Mouse (Mus musculus): ENCODE results near the gene Lrrc19. TPM values are rescaled to one million over a fixed set of nuclear protein-coding genes. Genes with fewer than 3 reads are reported as not detected.
"Not testable (repeated sequence)": the region's sequence is repeated elsewhere in the genome, so short reads cannot be mapped to it uniquely, and the experiment has no call there.

The Lrrc19 gene
- 0.04 TPM for polyA plus RNA-seq (2012; fragmentation: generic; extraction: Trizol)
- long read RNA-seq, experiment 1, result 0 reads
- long read RNA-seq, experiment 2, result 0 reads

GRCm38 (mm10) chr4:94649920-94650319 is at the start of gene Lrrc19:
Lrrc19 (minus strand) TSS chr4:94650144.
- TF ChIP-seq MYOD1 (IDR thresholded peaks at IDR 0.05; ENCODE audit: control insufficient read depth, insufficient read length, low read depth), result no peak
- TF ChIP-seq MAX (IDR thresholded peaks at IDR 0.05), result no peak
- TF ChIP-seq CTCF (IDR thresholded peaks at IDR 0.05; ENCODE audit: control insufficient read depth, insufficient read depth, insufficient read length), result no peak
- TF ChIP-seq CEBPB (IDR thresholded peaks at IDR 0.05; ENCODE audit: low read depth), result no peak
- TF ChIP-seq MYOG (IDR thresholded peaks at IDR 0.05; ENCODE audit: control insufficient read depth, extremely low read depth, insufficient read length), result no peak
- TF ChIP-seq USF1 (IDR thresholded peaks at IDR 0.05; ENCODE audit: low read depth), result no peak
- TF ChIP-seq FOSL1 (IDR thresholded peaks at IDR 0.05; ENCODE audit: insufficient read depth, low read length, poor library complexity, severe bottlenecking), result no peak
- no peaks in the 10 kb centered on the region for H3K79me2 ChIP-seq (ENCODE audit: control insufficient read depth, insufficient read depth)
- no peak within 1 kb of the TSS for H3K4me3 ChIP-seq (ENCODE audit: insufficient read depth, poor library complexity, severe bottlenecking)
- H3ac ChIP-seq (ENCODE audit: control insufficient read depth, insufficient read length, low read depth), result no peak within 1 kb of the TSS
- peaks cover 22% of the 10 kb centered on the region for H3K36me3 ChIP-seq (ENCODE audit: control insufficient read depth, insufficient read depth)
- H3K27me3 ChIP-seq (ENCODE audit: control insufficient read depth, insufficient read depth, insufficient read length), result no peaks in the 10 kb centered on the region
- H3K79me3 ChIP-seq (ENCODE audit: low read depth), result no peaks in the 10 kb centered on the region

DNA sequence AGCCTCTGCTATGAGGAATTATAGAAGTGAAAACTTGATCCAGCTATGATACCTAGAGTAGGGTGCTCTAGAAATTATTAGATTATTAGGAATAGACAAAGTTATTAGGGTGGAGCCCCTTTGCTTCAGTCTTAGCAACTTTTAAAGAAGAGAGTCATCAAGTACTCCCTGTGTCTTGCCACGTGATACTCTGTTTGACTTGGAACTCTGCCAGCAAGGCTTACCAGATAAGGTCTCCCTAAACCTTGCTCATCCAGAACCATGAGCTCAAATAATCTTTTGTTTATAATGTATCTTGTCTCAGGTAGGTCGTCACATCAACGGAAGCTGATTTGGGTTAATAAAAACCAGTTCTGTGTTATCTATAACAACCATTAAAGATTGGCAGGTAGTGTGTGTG is 46.4 kb upstream of the Lrrc19 start:
- peaks cover 8% of the 10 kb centered on the region for H3K36me3 ChIP-seq (ENCODE audit: control insufficient read depth, insufficient read depth)
- no peaks in the 10 kb centered on the region for H3K27me3 ChIP-seq (ENCODE audit: control insufficient read depth, insufficient read depth, insufficient read length)
- TF ChIP-seq USF1 (IDR thresholded peaks at IDR 0.05; ENCODE audit: low read depth) (no peak), MYOG (IDR thresholded peaks at IDR 0.05; ENCODE audit: control insufficient read depth, extremely low read depth, insufficient read length) (no peak), MAX (IDR thresholded peaks at IDR 0.05) (no peak), CTCF (IDR thresholded peaks at IDR 0.05; ENCODE audit: control insufficient read depth, insufficient read depth, insufficient read length) (no peak), CEBPB (IDR thresholded peaks at IDR 0.05; ENCODE audit: low read depth) (no peak), MYOD1 (IDR thresholded peaks at IDR 0.05; ENCODE audit: control insufficient read depth, insufficient read length, low read depth) (no peak), FOSL1 (IDR thresholded peaks at IDR 0.05; ENCODE audit: insufficient read depth, low read length, poor library complexity, severe bottlenecking) (no peak)

GRCm38 (mm10) chr4:94692175-94692574 is 42.2 kb upstream of the Lrrc19 start:
- H3ac ChIP-seq (ENCODE audit: control insufficient read depth, insufficient read length, low read depth), result no peak overlapping the region
- H3K79me3 ChIP-seq (ENCODE audit: low read depth), result no peaks in the 10 kb centered on the region
- no peak overlapping the region for H3K4me3 ChIP-seq (ENCODE audit: insufficient read depth, poor library complexity, severe bottlenecking)
- H3K27me3 ChIP-seq (ENCODE audit: control insufficient read depth, insufficient read depth, insufficient read length), result no peaks in the 10 kb centered on the region
- H3K79me2 ChIP-seq (ENCODE audit: control insufficient read depth, insufficient read depth), result no peaks in the 10 kb centered on the region
- H3K36me3 ChIP-seq (ENCODE audit: control insufficient read depth, insufficient read depth), result peaks cover 22% of the 10 kb centered on the region
- TF ChIP-seq MYOG (IDR thresholded peaks at IDR 0.05; ENCODE audit: control insufficient read depth, extremely low read depth, insufficient read length) (no peak), FOSL1 (IDR thresholded peaks at IDR 0.05; ENCODE audit: insufficient read depth, low read length, poor library complexity, severe bottlenecking) (no peak), USF1 (IDR thresholded peaks at IDR 0.05; ENCODE audit: low read depth) (no peak), MYOD1 (IDR thresholded peaks at IDR 0.05; ENCODE audit: control insufficient read depth, insufficient read length, low read depth) (no peak), MAX (IDR thresholded peaks at IDR 0.05) (no peak), CTCF (IDR thresholded peaks at IDR 0.05; ENCODE audit: control insufficient read depth, insufficient read depth, insufficient read length) (no peak), CEBPB (IDR thresholded peaks at IDR 0.05; ENCODE audit: low read depth) (no peak)

More for the DNA sequence above, 46.4 kb upstream of the Lrrc19 start:
- H3K4me3 ChIP-seq (ENCODE audit: insufficient read depth, poor library complexity, severe bottlenecking), result no peak overlapping the region
- no peaks in the 10 kb centered on the region for H3K79me3 ChIP-seq (ENCODE audit: low read depth)
- no peaks in the 10 kb centered on the region for H3K79me2 ChIP-seq (ENCODE audit: control insufficient read depth, insufficient read depth)
- H3ac ChIP-seq (ENCODE audit: control insufficient read depth, insufficient read length, low read depth), result no peak overlapping the region

DNA sequence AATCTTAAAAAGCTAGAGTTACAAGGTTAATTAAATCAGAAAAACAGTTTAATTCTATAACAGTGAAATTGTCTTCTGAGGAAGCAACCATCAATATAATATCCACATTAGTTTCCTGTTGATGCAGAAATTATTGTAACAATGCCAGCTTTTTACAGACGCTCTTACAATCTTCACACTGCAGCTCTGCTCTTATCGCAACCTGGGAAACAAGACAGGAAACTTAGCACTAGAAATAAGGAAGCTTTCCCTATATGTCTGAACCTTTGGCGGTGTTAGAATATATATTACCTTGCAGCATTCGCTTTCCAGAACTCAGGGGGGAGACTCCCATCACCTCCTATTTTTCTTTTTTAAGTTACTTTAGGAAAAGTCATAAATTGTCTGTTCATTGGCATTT is 41.1 kb upstream of the Lrrc19 start:
- Histone ChIP-seq H3K79me2 (ENCODE audit: control insufficient read depth, insufficient read depth) (no peaks in the 10 kb centered on the region), H3K27me3 (ENCODE audit: control insufficient read depth, insufficient read depth, insufficient read length) (no peaks in the 10 kb centered on the region), H3K36me3 (ENCODE audit: control insufficient read depth, insufficient read depth) (peaks cover 33% of the 10 kb centered on the region), H3ac (ENCODE audit: control insufficient read depth, insufficient read length, low read depth) (no peak overlapping the region), H3K4me3 (ENCODE audit: insufficient read depth, poor library complexity, severe bottlenecking) (no peak overlapping the region), H3K79me3 (ENCODE audit: low read depth) (no peaks in the 10 kb centered on the region)
- no peak for TF ChIP-seq MYOG (IDR thresholded peaks at IDR 0.05; ENCODE audit: control insufficient read depth, extremely low read depth, insufficient read length)

DNA sequence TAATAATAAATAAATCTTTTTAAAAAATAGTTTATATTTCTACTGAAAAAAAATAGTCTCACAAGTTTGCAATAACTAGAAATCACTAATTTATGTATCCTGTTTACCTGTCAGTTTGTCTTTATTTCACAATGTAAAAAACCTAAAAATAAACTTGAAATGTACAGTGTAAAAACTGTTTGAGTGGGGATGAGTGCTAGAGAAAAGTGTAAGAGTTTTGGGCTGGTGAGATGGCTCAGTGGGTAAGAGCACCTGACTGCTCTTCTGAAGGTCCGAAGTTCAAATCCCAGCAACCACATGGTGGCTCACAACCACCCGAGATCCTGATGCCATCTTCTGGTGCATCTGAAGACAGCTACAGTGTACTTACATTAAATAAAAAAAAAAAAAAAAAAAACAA is 39.9 kb upstream of the Lrrc19 start:
- not testable (repeated sequence) for H3K79me3 ChIP-seq (ENCODE audit: low read depth); H3K4me3 ChIP-seq (ENCODE audit: insufficient read depth, poor library complexity, severe bottlenecking); H3ac ChIP-seq (ENCODE audit: control insufficient read depth, insufficient read length, low read depth); H3K27me3 ChIP-seq (ENCODE audit: control insufficient read depth, insufficient read depth, insufficient read length); H3K79me2 ChIP-seq (ENCODE audit: control insufficient read depth, insufficient read depth)
- H3K36me3 ChIP-seq (ENCODE audit: control insufficient read depth, insufficient read depth), result peaks cover 41% of the 10 kb centered on the region

DNA sequence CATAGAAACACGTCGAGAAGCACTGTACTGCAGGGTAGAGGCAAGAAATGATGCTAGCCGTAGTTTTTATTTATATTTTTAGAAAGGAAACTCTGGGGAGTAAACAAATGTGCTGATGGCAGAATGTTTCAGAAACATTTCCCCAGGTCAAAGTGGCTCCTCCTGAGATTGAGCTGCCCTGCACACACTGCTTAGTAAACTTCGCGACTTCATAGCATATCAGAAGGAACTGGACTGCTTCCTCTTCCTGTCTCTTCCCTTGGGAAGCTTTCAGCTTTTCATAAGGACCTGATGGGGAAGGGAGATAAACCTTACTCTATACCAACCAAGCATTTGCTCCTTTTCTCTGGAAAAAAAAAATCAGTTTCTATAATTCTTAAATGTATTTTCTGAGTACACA is 33.4 kb upstream of the Lrrc19 start:
- H3K4me3 ChIP-seq (ENCODE audit: insufficient read depth, poor library complexity, severe bottlenecking), result no peak overlapping the region
- TF ChIP-seq MYOD1 (IDR thresholded peaks at IDR 0.05; ENCODE audit: control insufficient read depth, insufficient read length, low read depth) (no peak), USF1 (IDR thresholded peaks at IDR 0.05; ENCODE audit: low read depth) (no peak), CTCF (IDR thresholded peaks at IDR 0.05; ENCODE audit: control insufficient read depth, insufficient read depth, insufficient read length) (no peak), CEBPB (IDR thresholded peaks at IDR 0.05; ENCODE audit: low read depth) (no peak), MAX (IDR thresholded peaks at IDR 0.05) (no peak), FOSL1 (IDR thresholded peaks at IDR 0.05; ENCODE audit: insufficient read depth, low read length, poor library complexity, severe bottlenecking) (no peak)
- H3K79me2 ChIP-seq (ENCODE audit: control insufficient read depth, insufficient read depth), result no peaks in the 10 kb centered on the region
- H3K27me3 ChIP-seq (ENCODE audit: control insufficient read depth, insufficient read depth, insufficient read length), result no peaks in the 10 kb centered on the region
- H3K79me3 ChIP-seq (ENCODE audit: low read depth), result no peaks in the 10 kb centered on the region
- no peak overlapping the region for H3ac ChIP-seq (ENCODE audit: control insufficient read depth, insufficient read length, low read depth)
- H3K36me3 ChIP-seq (ENCODE audit: control insufficient read depth, insufficient read depth), result peaks cover 44% of the 10 kb centered on the region

Measured in C2C12 (cell line).